Mouse (Mus musculus) MEL (cell line): ENCODE measurements around the gene Cdc42ep4. TPM values are rescaled to one million over a fixed set of nuclear protein-coding genes. Genes with fewer than 3 reads are reported as not detected.

Source experiments
- DNase-seq: peaks from one replicate; pipeline ENCODE4 v3.0.0; 2011; ENCODE audit warnings: low read depth, low spot score
- H3K27ac ChIP-seq: 2 replicates; pipeline ENCODE4 v1.5.1; 2012; ENCODE audit warnings: low read depth, mild to moderate bottlenecking, control low read depth, low read length, moderate library complexity; ENCODE audit not compliant: control insufficient read depth
- H3K27me3 ChIP-seq, 2 experiments: fragments of 150-350 bp in 1 of 2; sonication (generic) in 1 of 2; 2 replicates each; pipeline ENCODE4 v1.6.1; 2012; ENCODE audit warnings: low read length in 2 of 2, mild to moderate bottlenecking in 2 of 2, improper control_type of control experiment in 1 of 2, moderate library complexity in 1 of 2; ENCODE audit not compliant: insufficient read depth in 2 of 2, control insufficient read depth in 1 of 2
- H3K36me3 ChIP-seq, 2 experiments: 2 replicates each; pipeline ENCODE4 v1.6.1; 2012 to 2014; ENCODE audit warnings: low read length in 2 of 2, improper control_type of control experiment in 1 of 2, inconsistent platforms in 1 of 2, mild to moderate bottlenecking in 1 of 2; ENCODE audit not compliant: insufficient read depth in 2 of 2, control insufficient read depth in 1 of 2
- H3K4me1 ChIP-seq, 2 experiments: fragments of 150-350 bp in 1 of 2; sonication (generic) in 1 of 2; 2 replicates each; pipeline ENCODE4 v1.6.1; 2012; ENCODE audit warnings: low read length in 2 of 2, improper control_type of control experiment in 1 of 2, mild to moderate bottlenecking in 1 of 2; ENCODE audit not compliant: insufficient read depth in 2 of 2, control insufficient read depth in 1 of 2
- H3K4me3 ChIP-seq, 2 experiments: fragments of 150-350 bp in 1 of 2; sonication (generic) in 1 of 2; 2 replicates each; pipeline ENCODE4 v1.5.1; 2012; ENCODE audit warnings: low read depth in 2 of 2, low read length in 2 of 2, mild to moderate bottlenecking in 2 of 2, moderate library complexity in 2 of 2, control low read depth in 1 of 2, improper control_type of control experiment in 1 of 2; ENCODE audit not compliant: control insufficient read depth in 1 of 2, insufficient read depth in 1 of 2
- H3K79me2 ChIP-seq: 2 replicates; pipeline ENCODE4 v1.6.1; 2012; ENCODE audit warnings: mild to moderate bottlenecking, low read length, moderate library complexity; ENCODE audit not compliant: control insufficient read depth, poor library complexity, insufficient read depth
- H3K9ac ChIP-seq: 2 replicates; pipeline ENCODE4 v1.6.1; 2012; ENCODE audit warnings: low read depth, mild to moderate bottlenecking, control low read depth, low read length, moderate library complexity; ENCODE audit not compliant: control insufficient read depth, poor library complexity, severe bottlenecking
- H3K9me3 ChIP-seq: fragments of 150-350 bp; sonication (generic); replicated peaks from 2 replicates; pipeline ENCODE4 v1.6.1; 2012; ENCODE audit warnings: mild to moderate bottlenecking, low read length, improper control_type of control experiment, moderate library complexity; ENCODE audit not compliant: insufficient read depth
- CHD1 ChIP-seq: IDR thresholded peaks from 2 replicates; pipeline ENCODE4 v1.6.1; 2012; ENCODE audit warnings: low read depth, mild to moderate bottlenecking, inconsistent platforms, low read length, improper control_type of control experiment
- CHD2 ChIP-seq: IDR thresholded peaks from 2 replicates; pipeline ENCODE4 v1.6.1; 2011; ENCODE audit warnings: low read length, improper control_type of control experiment
- E2F4 ChIP-seq: IDR thresholded peaks from 2 replicates; pipeline ENCODE4 v1.6.1; 2011; ENCODE audit warnings: low read depth, low read length, improper control_type of control experiment, borderline replicate concordance
- ELF1 ChIP-seq: IDR thresholded peaks from 2 replicates; pipeline ENCODE4 v1.6.1; 2014; ENCODE audit warnings: low read depth, mild to moderate bottlenecking, inconsistent platforms, low read length, improper control_type of control experiment, moderate library complexity
- EP300 ChIP-seq, 2 experiments: IDR thresholded peaks; 2 replicates each; pipeline ENCODE4 v1.6.1; 2011; ENCODE audit warnings: improper control_type of control experiment in 2 of 2, low read length in 2 of 2, low read depth in 1 of 2, mild to moderate bottlenecking in 1 of 2
- ETS1 ChIP-seq: IDR thresholded peaks from 2 replicates; pipeline ENCODE4 v1.6.1; 2012; ENCODE audit warnings: low read depth, mild to moderate bottlenecking, inconsistent platforms, low read length, improper control_type of control experiment, moderate library complexity
- GABPA ChIP-seq: IDR thresholded peaks from 2 replicates; pipeline ENCODE4 v1.6.1; 2012; ENCODE audit warnings: low read depth, mild to moderate bottlenecking, inconsistent platforms, low read length, improper control_type of control experiment, moderate library complexity
- HCFC1 ChIP-seq: IDR thresholded peaks from 2 replicates; pipeline ENCODE4 v1.6.1; 2012; ENCODE audit warnings: low read depth, mild to moderate bottlenecking, inconsistent platforms, low read length, improper control_type of control experiment, moderate library complexity
- JUND ChIP-seq: IDR thresholded peaks from 2 replicates; pipeline ENCODE4 v1.6.1; 2011; ENCODE audit warnings: low read depth, mild to moderate bottlenecking, improper control_type of control experiment, low read length
- KAT2A ChIP-seq: conservative IDR thresholded peaks from 2 replicates; pipeline ENCODE4 v1.6.1; 2012; ENCODE audit warnings: low read depth, low read length, improper control_type of control experiment, inconsistent platforms
- MAFK ChIP-seq: IDR thresholded peaks from 2 replicates; pipeline ENCODE4 v1.6.1; 2011; ENCODE audit warnings: low read depth, mild to moderate bottlenecking, low read length, improper control_type of control experiment, borderline replicate concordance
- MAZ ChIP-seq: IDR thresholded peaks from 2 replicates; pipeline ENCODE4 v1.6.1; 2012; ENCODE audit warnings: low read depth, mild to moderate bottlenecking, inconsistent platforms, low read length, improper control_type of control experiment
- MEF2A ChIP-seq: IDR thresholded peaks from 2 replicates; pipeline ENCODE4 v1.6.1; 2014; ENCODE audit warnings: low read depth, mild to moderate bottlenecking, inconsistent platforms, low read length, improper control_type of control experiment; ENCODE audit not compliant: poor library complexity, insufficient replicate concordance, severe bottlenecking; ENCODE audit errors: extremely low read depth
- MXI1 ChIP-seq: IDR thresholded peaks from 2 replicates; pipeline ENCODE4 v1.6.1; 2011; ENCODE audit warnings: mild to moderate bottlenecking, low read depth, low read length, improper control_type of control experiment
- MYB ChIP-seq: IDR thresholded peaks from 2 replicates; pipeline ENCODE4 v1.6.1; 2011; ENCODE audit warnings: mild to moderate bottlenecking, low read depth, low read length, improper control_type of control experiment
- MYC ChIP-seq: IDR thresholded peaks from 2 replicates; pipeline ENCODE4 v1.6.1; 2011; ENCODE audit warnings: low read depth, mild to moderate bottlenecking, low read length, improper control_type of control experiment, moderate library complexity
- NELFE ChIP-seq: IDR thresholded peaks from 2 replicates; pipeline ENCODE4 v1.6.1; 2011; ENCODE audit warnings: low read depth, low read length, improper control_type of control experiment
- POLR2A ChIP-seq, 2 experiments: IDR thresholded peaks; 2 replicates each; pipeline ENCODE4 v1.6.1; 2011 to 2012; ENCODE audit warnings: low read length in 2 of 2, mild to moderate bottlenecking in 2 of 2, control low read depth in 1 of 2, improper control_type of control experiment in 1 of 2, low read depth in 1 of 2, moderate library complexity in 1 of 2; ENCODE audit not compliant: control insufficient read depth in 1 of 2, insufficient read depth in 1 of 2, poor library complexity in 1 of 2
- POLR2AphosphoS2 ChIP-seq: IDR thresholded peaks from 2 replicates; pipeline ENCODE4 v1.6.1; 2011; ENCODE audit warnings: low read length, improper control_type of control experiment
- POLR2AphosphoS5 ChIP-seq: IDR thresholded peaks from 2 replicates; pipeline ENCODE4 v1.6.1; 2012; ENCODE audit warnings: low read depth, borderline replicate concordance, mild to moderate bottlenecking, inconsistent platforms, low read length, moderate library complexity, mixed read lengths
- RAD21 ChIP-seq: IDR thresholded peaks from 2 replicates; pipeline ENCODE4 v1.6.1; 2011; ENCODE audit warnings: mild to moderate bottlenecking, low read depth, low read length, improper control_type of control experiment
- RCOR1 ChIP-seq: IDR thresholded peaks from 2 replicates; pipeline ENCODE4 v1.6.1; 2012; ENCODE audit warnings: low read depth, mild to moderate bottlenecking, inconsistent platforms, low read length, improper control_type of control experiment
- SIN3A ChIP-seq: IDR thresholded peaks from 2 replicates; pipeline ENCODE4 v1.6.1; 2012; ENCODE audit warnings: low read length, improper control_type of control experiment, inconsistent platforms
- SMC3 ChIP-seq: IDR thresholded peaks from 2 replicates; pipeline ENCODE4 v1.6.1; 2011; ENCODE audit warnings: low read depth, low read length, improper control_type of control experiment
- TBP ChIP-seq: IDR thresholded peaks from 2 replicates; pipeline ENCODE4 v1.8.0; 2011; ENCODE audit warnings: low read depth, low read length, improper control_type of control experiment
- UBTF ChIP-seq: IDR thresholded peaks from 2 replicates; pipeline ENCODE4 v1.6.1; 2012; ENCODE audit warnings: low read depth, mild to moderate bottlenecking, inconsistent platforms, low read length, improper control_type of control experiment, moderate library complexity, borderline replicate concordance; ENCODE audit not compliant: insufficient read depth
- USF1 ChIP-seq: IDR thresholded peaks from 2 replicates; pipeline ENCODE4 v1.6.1; 2014; ENCODE audit warnings: low read depth, mild to moderate bottlenecking, inconsistent platforms, low read length, improper control_type of control experiment, moderate library complexity
- USF2 ChIP-seq, 2 experiments: IDR thresholded peaks; 2 replicates each; pipeline ENCODE4 v1.6.1; 2011 to 2012; ENCODE audit warnings: improper control_type of control experiment in 2 of 2, low read length in 2 of 2, borderline replicate concordance in 1 of 2, inconsistent platforms in 1 of 2, low read depth in 1 of 2, mild to moderate bottlenecking in 1 of 2; ENCODE audit not compliant: insufficient read depth in 1 of 2
- ZC3H11A ChIP-seq: IDR thresholded peaks from 2 replicates; pipeline ENCODE4 v1.6.1; 2012; ENCODE audit warnings: low read depth, mild to moderate bottlenecking, inconsistent platforms, low read length, improper control_type of control experiment
- ZKSCAN1 ChIP-seq: IDR thresholded peaks from 2 replicates; pipeline ENCODE4 v1.6.1; 2012; ENCODE audit warnings: low read depth, mild to moderate bottlenecking, inconsistent platforms, low read length, improper control_type of control experiment, moderate library complexity
- ZNF384 ChIP-seq: IDR thresholded peaks from 2 replicates; pipeline ENCODE4 v1.6.1; 2012; ENCODE audit warnings: low read depth, mild to moderate bottlenecking, inconsistent platforms, low read length, improper control_type of control experiment
- polyA plus RNA-seq, 2 experiments: library from polyadenylated mRNA; stranded (reverse) in 1 of 2; unstranded in 1 of 2; fragments of >175 nt in 1 of 2; fragments of >200 nt in 1 of 2; gene quantifications; 2 replicates each; pipeline versions ENCODE4 v1.2.1 to v1.2.4; 2012; ENCODE audit warnings: low replicate concordance in 2 of 2, low read depth in 1 of 2; ENCODE audit not compliant: insufficient read length in 2 of 2, insufficient read depth in 1 of 2, missing spikeins in 1 of 2
- total RNA-seq: library from RNA; depleted of rRNA; stranded (reverse); fragments of 300-350 nt; gene quantifications from 2 replicates; pipeline ENCODE4 v1.2.3, GENCODE M21; 2012

The Cdc42ep4 gene
- total and polyA plus RNA-seq, 3 experiments = 27.7 to 39.0 TPM; not detected in 1

- TF ChIP-seq CHD2 (no peak), ZC3H11A (no peak), RCOR1 (no peak)
These were observed 66.8 kb downstream of the Cdc42ep4 start (continued) for GRCm38 (mm10) chr11:113684707-113685426.

- Histone ChIP-seq H3K27me3 (no peaks in the 10 kb centered on the region), H3K4me1 (peaks cover 21 to 23% of the 10 kb centered on the region in 2 experiments), H3K9me3 (no peaks in the 10 kb centered on the region), H3K9ac (peak within 1 kb of the TSS; percentile 90), H3K27ac (peak within 1 kb of the TSS; percentile 74), H3K36me3 (peaks cover 0 to 43% of the 10 kb centered on the region in 2 experiments; a peak in 3 of 4 replicates), H3K4me3 (peak within 1 kb of the TSS; percentile 70 to 93), H3K79me2 (peaks cover 79% of the 10 kb centered on the region)
- peak; percentile 98 for DNase-seq
- TF ChIP-seq SMC3 = no peak
- TF ChIP-seq MEF2A = 0 out of 2 replicates have a peak, but pooled peaks have one; percentile 27
- no peak for TF ChIP-seq MAFK
- TF ChIP-seq KAT2A = peak; percentile 69; the same call in 1 of the 2 replicates
- TF ChIP-seq POLR2AphosphoS2 = peak; percentile 84; the same call in 1 of the 2 replicates
- TF ChIP-seq HCFC1 = peak; percentile 93
- TF ChIP-seq CHD1 = peak; percentile 12; the same call in 1 of the 2 replicates
- TF ChIP-seq GABPA = no peak
- no peak for TF ChIP-seq POLR2AphosphoS5
- peak; percentile 72 to 90 for TF ChIP-seq POLR2A (IDR thresholded peaks at IDR 0.05; ENCODE audit: control insufficient read depth in 1 of 2, insufficient read depth in 1 of 2, low read depth in 1 of 2, low read length in 2 of 2, poor library complexity in 1 of 2)
- TF ChIP-seq CHD2 = no peak
- TF ChIP-seq ZC3H11A = no peak
- peak in 1 of 2 experiments; percentile 33; a peak in 1 of 4 replicates for TF ChIP-seq EP300 (IDR thresholded peaks at IDR 0.05; ENCODE audit: low read depth in 1 of 2, low read length in 2 of 2)
- peak; percentile 83; the same call in 1 of the 2 replicates for TF ChIP-seq E2F4
- no peak for TF ChIP-seq MYB
- TF ChIP-seq ZKSCAN1 = no peak
- peak; percentile 96 for TF ChIP-seq ELF1
- TF ChIP-seq MXI1 = peak; percentile 82
- peak; percentile 79 for TF ChIP-seq NELFE
- no peak for TF ChIP-seq USF2 (IDR thresholded peaks at IDR 0.05; ENCODE audit: borderline replicate concordance in 1 of 2, insufficient read depth in 1 of 2, low read depth in 1 of 2, low read length in 2 of 2)
- TF ChIP-seq TBP = peak; percentile 92
- TF ChIP-seq RCOR1 = no peak
- no peak for TF ChIP-seq MAZ
- no peak for TF ChIP-seq JUND
- no peak for TF ChIP-seq UBTF
- peak; percentile 80 for TF ChIP-seq MYC
- peak; percentile 94 for TF ChIP-seq SIN3A
- no peak for TF ChIP-seq ZNF384
- TF ChIP-seq ETS1 = peak; percentile 25; the same call in 1 of the 2 replicates
- TF ChIP-seq RAD21 = no peak
- TF ChIP-seq USF1 = no peak
These were observed 67.5 kb downstream of the Cdc42ep4 start, which contains the start of the genes Fam104a and D11Wsu47e for GRCm38 (mm10) chr11:113683957-113684706. Fam104a (minus strand) TSS chr11:113684155. D11Wsu47e (plus strand) TSS chr11:113684412.
